Mouse (Mus musculus): ENCODE results near the gene Ildr2. TPM values are rescaled to one million over a fixed set of nuclear protein-coding genes. Genes with fewer than 3 reads are reported as not detected.

Ildr2 gene
- polyA plus RNA-seq, 1 experiment = 1.1 TPM

GRCm38 (mm10) chr1:166281287-166281686 is 27.3 kb downstream of the Ildr2 start:
- H3K4me1 ChIP-seq (ENCODE audit: control insufficient read depth, insufficient read depth, low read length) = peaks cover 3% of the 10 kb centered on the region; the same call in 1 of the 2 replicates
- no peak for DNase-seq
- 81% methylated on average over 1 of the region's 1 CpGs for WGBS
- TF ChIP-seq POLR2A (IDR thresholded peaks at IDR 0.05; ENCODE audit: borderline replicate concordance, extremely low read depth, low read depth, low read length) = no peak
- TF ChIP-seq CTCF (IDR thresholded peaks at IDR 0.05; ENCODE audit: insufficient read depth, low read length) = no peak
- no peak overlapping the region for H3K4me3 ChIP-seq (replicated peaks; ENCODE audit: extremely low read depth, low read depth, low read length)

GRCm38 (mm10) chr1:166281836-166282235 is 27.9 kb downstream of the Ildr2 start:
- Histone ChIP-seq H3K4me1 (ENCODE audit: control insufficient read depth, insufficient read depth, low read length) (peaks cover 3% of the 10 kb centered on the region; the same call in 1 of the 2 replicates), H3K4me3 (replicated peaks; ENCODE audit: extremely low read depth, low read depth, low read length) (no peak overlapping the region)
- 79% methylated on average over 3 of the region's 3 CpGs for WGBS
- no peak for TF ChIP-seq POLR2A (IDR thresholded peaks at IDR 0.05; ENCODE audit: borderline replicate concordance, extremely low read depth, low read depth, low read length)
- no peak for TF ChIP-seq CTCF (IDR thresholded peaks at IDR 0.05; ENCODE audit: insufficient read depth, low read length)
- DNase-seq = no peak

- no peak for DNase-seq
- no peak for TF ChIP-seq POLR2A (IDR thresholded peaks at IDR 0.05; ENCODE audit: borderline replicate concordance, extremely low read depth, low read depth, low read length)
- no peak for TF ChIP-seq CTCF (IDR thresholded peaks at IDR 0.05; ENCODE audit: insufficient read depth, low read length)
- 17% methylated on average over 22 of the region's 22 CpGs for WGBS
- H3K4me3 ChIP-seq (replicated peaks; ENCODE audit: extremely low read depth, low read depth, low read length) = no peak overlapping the region
- H3K4me1 ChIP-seq (ENCODE audit: control insufficient read depth, insufficient read depth, low read length) = peaks cover 3% of the 10 kb centered on the region; the same call in 1 of the 2 replicates
These were observed 28.8 kb downstream of the Ildr2 start for GRCm38 (mm10) chr1:166282597-166283210.

- TF ChIP-seq POLR2A (IDR thresholded peaks at IDR 0.05; ENCODE audit: borderline replicate concordance, extremely low read depth, low read depth, low read length) = no peak
- no peak for TF ChIP-seq CTCF (IDR thresholded peaks at IDR 0.05; ENCODE audit: insufficient read depth, low read length)
- Histone ChIP-seq H3K4me3 (replicated peaks; ENCODE audit: extremely low read depth, low read depth, low read length) (no peak overlapping the region), H3K4me1 (ENCODE audit: control insufficient read depth, insufficient read depth, low read length) (peaks cover 3% of the 10 kb centered on the region; the same call in 1 of the 2 replicates)
- 94% methylated on average over 6 of the region's 6 CpGs for WGBS
- DNase-seq = no peak
These were observed 29.5 kb downstream of the Ildr2 start for GRCm38 (mm10) chr1:166283451-166283850.

- 62% methylated on average over 8 of the region's 8 CpGs for WGBS
- DNase-seq = no peak
- no peak overlapping the region for H3K4me3 ChIP-seq (replicated peaks; ENCODE audit: extremely low read depth, low read depth, low read length)
- TF ChIP-seq CTCF (IDR thresholded peaks at IDR 0.05; ENCODE audit: insufficient read depth, low read length) (no peak), POLR2A (IDR thresholded peaks at IDR 0.05; ENCODE audit: borderline replicate concordance, extremely low read depth, low read depth, low read length) (no peak)
- H3K4me1 ChIP-seq (ENCODE audit: control insufficient read depth, insufficient read depth, low read length) = no peaks in the 10 kb centered on the region
These were observed 30.5 kb downstream of the Ildr2 start for GRCm38 (mm10) chr1:166284390-166284789.

GRCm38 (mm10) chr1:166286231-166286630 is 32.3 kb downstream of the Ildr2 start:
- TF ChIP-seq POLR2A (IDR thresholded peaks at IDR 0.05; ENCODE audit: borderline replicate concordance, extremely low read depth, low read depth, low read length) (no peak), CTCF (IDR thresholded peaks at IDR 0.05; ENCODE audit: insufficient read depth, low read length) (no peak)
- H3K4me3 ChIP-seq (replicated peaks; ENCODE audit: extremely low read depth, low read depth, low read length) = no peak overlapping the region
- 84% methylated on average over 9 of the region's 9 CpGs for WGBS
- no peaks in the 10 kb centered on the region for H3K4me1 ChIP-seq (ENCODE audit: control insufficient read depth, insufficient read depth, low read length)
- no peak for DNase-seq

- no peak for DNase-seq
- no peak overlapping the region for H3K4me3 ChIP-seq (replicated peaks; ENCODE audit: extremely low read depth, low read depth, low read length)
- 78% methylated on average over 6 of the region's 6 CpGs for WGBS
- no peak for TF ChIP-seq CTCF (IDR thresholded peaks at IDR 0.05; ENCODE audit: insufficient read depth, low read length)
- no peak for TF ChIP-seq POLR2A (IDR thresholded peaks at IDR 0.05; ENCODE audit: borderline replicate concordance, extremely low read depth, low read depth, low read length)
- H3K4me1 ChIP-seq (ENCODE audit: control insufficient read depth, insufficient read depth, low read length) = no peaks in the 10 kb centered on the region
These were observed 36.6 kb downstream of the Ildr2 start for GRCm38 (mm10) chr1:166290562-166290961.

GRCm38 (mm10) chr1:166293086-166293485 is 39.1 kb downstream of the Ildr2 start:
- WGBS = 67% methylated on average over 3 of the region's 3 CpGs
- Histone ChIP-seq H3K4me1 (ENCODE audit: control insufficient read depth, insufficient read depth, low read length) (no peaks in the 10 kb centered on the region), H3K4me3 (replicated peaks; ENCODE audit: extremely low read depth, low read depth, low read length) (no peak overlapping the region)
- no peak for TF ChIP-seq POLR2A (IDR thresholded peaks at IDR 0.05; ENCODE audit: borderline replicate concordance, extremely low read depth, low read depth, low read length)
- DNase-seq = no peak

GRCm38 (mm10) chr1:166295548-166295947 is 41.6 kb downstream of the Ildr2 start:
- TF ChIP-seq CTCF (IDR thresholded peaks at IDR 0.05; ENCODE audit: insufficient read depth, low read length) (no peak), POLR2A (IDR thresholded peaks at IDR 0.05; ENCODE audit: borderline replicate concordance, extremely low read depth, low read depth, low read length) (no peak)
- no peak for DNase-seq
- 62% methylated on average over 7 of the region's 7 CpGs for WGBS

GRCm38 (mm10) chr1:166296371-166296770 is 42.4 kb downstream of the Ildr2 start:
- Histone ChIP-seq H3K4me1 (ENCODE audit: control insufficient read depth, insufficient read depth, low read length) (no peaks in the 10 kb centered on the region), H3K4me3 (replicated peaks; ENCODE audit: extremely low read depth, low read depth, low read length) (no peak overlapping the region)
- DNase-seq = no peak
- 80% methylated on average over 9 of the region's 9 CpGs for WGBS
- no peak for TF ChIP-seq POLR2A (IDR thresholded peaks at IDR 0.05; ENCODE audit: borderline replicate concordance, extremely low read depth, low read depth, low read length)
- no peak for TF ChIP-seq CTCF (IDR thresholded peaks at IDR 0.05; ENCODE audit: insufficient read depth, low read length)

More at GRCm38 (mm10) chr1:166295548-166295947, 41.6 kb downstream of the Ildr2 start:
- Histone ChIP-seq H3K4me1 (ENCODE audit: control insufficient read depth, insufficient read depth, low read length) (no peaks in the 10 kb centered on the region), H3K4me3 (replicated peaks; ENCODE audit: extremely low read depth, low read depth, low read length) (no peak overlapping the region)
